Mouse (Mus musculus) liver, adult 2 months (tissue): ENCODE results near the gene Hap1.

Experiments used
- CTCF ChIP-seq: fragments of 200-500 bp; IDR thresholded peaks from 2 replicates; pipeline ENCODE4 v1.5.1; 2011; ENCODE audit warnings: low read depth, low read length, control low read depth
- POLR2A ChIP-seq: fragments of 200-500 bp; IDR thresholded peaks from 2 replicates; pipeline ENCODE4 v1.6.1; 2011; ENCODE audit warnings: low read length, control low read depth; ENCODE audit not compliant: insufficient read depth; ENCODE audit errors: extremely low read depth

DNA sequence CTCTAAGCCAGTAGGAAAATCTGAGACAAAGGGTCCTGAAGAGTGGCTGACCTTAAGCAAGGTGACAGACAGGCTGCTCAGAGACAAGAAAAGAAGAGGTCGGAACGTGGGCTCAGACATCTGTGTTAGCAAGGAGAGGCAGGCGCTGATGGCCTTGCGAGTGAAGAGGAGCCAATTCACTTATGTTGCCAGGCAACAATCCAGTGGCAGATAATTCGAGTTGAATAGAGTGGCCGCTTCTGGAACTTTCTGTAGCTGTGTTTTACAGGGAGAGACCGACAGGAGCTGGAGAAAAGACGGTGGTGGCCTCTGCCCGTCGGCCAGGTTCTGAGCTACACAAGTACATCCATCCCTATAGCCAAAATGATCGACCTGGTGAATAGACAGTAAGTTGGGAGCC lies 28.6 kb downstream of the Hap1 start:
- TF ChIP-seq CTCF (no peak), POLR2A (no peak)
